Comparison of ENCODE assay signal across 26 mouse cellular contexts in the genomic region with DNA sequence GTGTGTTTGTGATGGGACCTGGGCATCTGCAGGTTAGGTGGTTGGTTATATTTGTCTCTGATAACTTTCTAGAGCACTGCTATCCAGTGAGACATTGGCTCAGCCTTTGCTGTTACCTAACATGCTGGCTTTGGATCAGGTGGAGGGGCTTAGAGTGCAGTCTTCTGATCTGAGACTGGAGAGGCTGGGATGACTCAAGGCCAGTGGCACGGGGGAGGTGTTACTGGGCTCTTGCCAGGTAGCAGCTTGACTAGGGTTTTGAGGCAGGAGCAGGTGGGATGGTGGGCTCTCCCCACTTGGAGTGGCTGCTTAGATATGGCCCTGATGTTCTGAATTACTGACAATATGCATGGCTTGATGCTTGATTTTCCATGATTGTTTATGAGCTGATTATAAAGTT.
"Had no signal": no experiment of that assay in that cellular context is flagged by ENCODE, and none has a peak within 500 bp of the region (broad histone marks: within the 10 kb centered on the region; RNA-seq: fewer than 3 reads in every experiment).

No protein-coding gene starts in this region.

- DNase-seq: kidney, adult 11 months; kidney, adult 8-10 months; kidney, postnatal 10 days; kidney, postnatal 4 days; layer of hippocampus, adult 9-11 months; liver; lung, adult 18-20 months; lung, postnatal 10 days; lung, postnatal 36 days; midbrain, embryonic 14.5 days; right cerebral cortex, postnatal 14 days; spleen, adult 18-20 months; thymus, adult 18-20 months; thymus, postnatal 4 days had no signal

- H3K9ac ChIP-seq: intestine, embryonic 15.5 days; kidney, embryonic 15.5 days; limb, embryonic 13.5 days; liver, embryonic 12.5 days; liver, embryonic 15.5 days; lung, embryonic 15.5 days; neural tube, embryonic 13.5 days; stomach, embryonic 15.5 days had no signal

- ATAC-seq: intestine, embryonic 15.5 days; liver, embryonic 12.5 days had no signal

- H3K4me2 ChIP-seq: intestine, embryonic 15.5 days; kidney, embryonic 15.5 days; limb, embryonic 13.5 days; liver, embryonic 12.5 days; liver, embryonic 15.5 days; lung, embryonic 15.5 days; neural tube, embryonic 13.5 days; stomach, embryonic 15.5 days had no signal

- H3K36me3 ChIP-seq: intestine, embryonic 15.5 days; kidney, embryonic 15.5 days; limb, embryonic 10.5 days; limb, embryonic 13.5 days; liver, embryonic 12.5 days; liver, embryonic 15.5 days; lung, embryonic 15.5 days; midbrain, embryonic 10.5 days; neural tube, embryonic 13.5 days; stomach, embryonic 15.5 days had no signal

- H3K9me3 ChIP-seq: intestine, embryonic 15.5 days; kidney, embryonic 15.5 days; limb, embryonic 10.5 days; liver, embryonic 12.5 days; liver, embryonic 15.5 days; lung, embryonic 15.5 days; midbrain, embryonic 10.5 days; stomach, embryonic 15.5 days had no signal

- H3K4me3 ChIP-seq: intestine, embryonic 15.5 days; kidney, embryonic 15.5 days; layer of hippocampus, adult 2 months; limb, embryonic 10.5 days; limb, embryonic 13.5 days; liver, embryonic 12.5 days; liver, embryonic 15.5 days; lung, embryonic 15.5 days; megakaryocyte, embryonic 14.5 days; midbrain, embryonic 10.5 days; neural tube, embryonic 13.5 days; stomach, embryonic 15.5 days had no signal

- H3K27ac ChIP-seq: intestine, embryonic 15.5 days; kidney, embryonic 15.5 days; layer of hippocampus, adult 2 months; limb, embryonic 10.5 days; limb, embryonic 13.5 days; liver, embryonic 12.5 days; liver, embryonic 15.5 days; lung, embryonic 15.5 days; midbrain, embryonic 10.5 days; neural tube, embryonic 13.5 days; stomach, embryonic 15.5 days had no signal

- H3K4me1 ChIP-seq: intestine, embryonic 15.5 days; kidney, embryonic 15.5 days; limb, embryonic 10.5 days; limb, embryonic 13.5 days; liver, embryonic 12.5 days; liver, embryonic 15.5 days; lung, embryonic 15.5 days; megakaryocyte, embryonic 14.5 days; midbrain, embryonic 10.5 days; neural tube, embryonic 13.5 days; stomach, embryonic 15.5 days had no signal

- H3K27me3 ChIP-seq: intestine, embryonic 15.5 days; kidney, embryonic 15.5 days; limb, embryonic 13.5 days; liver, embryonic 12.5 days; liver, embryonic 15.5 days; lung, embryonic 15.5 days; megakaryocyte, embryonic 14.5 days; neural tube, embryonic 13.5 days; stomach, embryonic 15.5 days had no signal
